Mouse (Mus musculus): ENCODE measurements around the gene Hk1.
"Not testable (repeated sequence)": the region's sequence is repeated elsewhere in the genome, so short reads cannot be mapped to it uniquely, and the experiment has no call there.

The Hk1 gene

DNA sequence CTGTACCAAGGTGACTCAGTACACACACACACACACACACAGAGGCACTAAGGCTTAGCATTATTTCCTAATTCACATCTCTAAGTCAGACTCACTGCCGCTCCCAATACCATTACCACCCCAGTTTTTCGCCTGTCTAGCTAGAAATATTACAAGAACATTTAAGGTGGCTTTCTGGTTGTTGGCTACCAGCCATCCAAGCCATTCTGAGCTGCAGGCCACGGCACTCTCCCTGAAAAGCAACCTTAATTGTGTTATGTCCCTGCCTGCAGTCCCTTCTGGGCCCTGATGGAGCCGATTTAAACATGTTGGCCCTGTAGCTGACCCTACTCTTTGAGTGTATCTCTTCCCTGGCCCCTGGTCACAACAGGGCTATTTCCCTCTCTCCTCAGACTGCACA is 37.8 kb downstream of the Hk1 start:
- DNase-seq (ENCODE audit: low spot score in 2 of 2) = no peak

DNA sequence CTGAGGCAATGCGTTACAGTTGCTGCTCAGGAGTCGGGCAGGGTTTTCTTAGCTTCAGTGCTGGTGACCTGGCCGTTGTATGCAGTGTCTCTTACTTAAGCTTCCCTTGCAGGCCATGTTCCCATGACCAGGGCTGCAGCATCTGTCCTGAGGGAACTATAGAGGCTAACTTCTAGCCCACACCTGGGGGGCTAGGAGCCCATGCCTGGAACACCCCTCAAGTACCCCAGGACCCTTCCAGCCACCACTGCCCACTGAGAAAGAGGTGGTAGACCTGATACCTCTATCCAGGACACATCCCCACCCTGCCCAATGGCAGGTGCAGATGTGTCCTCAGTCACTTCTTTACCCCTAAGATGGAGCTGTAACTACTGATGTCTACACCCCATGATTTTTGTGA is 38.7 kb downstream of the Hk1 start:
- no peak for DNase-seq (ENCODE audit: low spot score in 2 of 2)

DNA sequence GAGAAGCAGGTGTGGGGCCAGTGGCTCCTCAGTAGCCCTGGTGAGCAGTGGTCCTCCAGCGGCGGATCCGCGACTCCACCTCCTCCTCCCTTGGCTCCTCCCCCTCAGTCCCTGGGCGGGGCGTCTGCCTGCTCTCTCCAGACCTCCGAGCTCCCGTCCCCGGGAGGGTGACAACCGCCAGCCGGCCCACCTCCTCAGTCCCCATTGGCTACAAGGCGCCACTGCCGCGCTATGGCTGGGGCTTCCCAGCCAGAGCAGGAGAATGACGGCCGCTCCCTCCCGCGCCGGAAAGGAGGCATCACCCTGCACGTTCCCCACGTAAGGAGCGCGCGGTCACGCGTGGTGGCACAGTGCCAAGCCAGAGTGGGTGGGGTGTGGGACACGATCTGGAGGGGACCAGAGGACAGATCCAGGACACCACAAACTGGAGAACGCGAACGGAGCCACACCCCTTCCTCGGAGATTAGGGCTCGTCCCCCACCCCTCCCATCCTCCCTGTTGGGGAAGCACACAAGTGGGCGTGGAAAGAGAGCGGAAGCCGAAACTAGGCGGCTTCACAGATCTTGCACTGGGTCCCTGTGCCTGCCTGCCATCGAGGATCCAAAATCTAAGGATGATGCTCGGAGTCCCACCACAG is 39.5 kb downstream of the Hk1 start:
- DNase-seq (ENCODE audit: low spot score in 2 of 2) = peak; percentile 98 to 99

DNA sequence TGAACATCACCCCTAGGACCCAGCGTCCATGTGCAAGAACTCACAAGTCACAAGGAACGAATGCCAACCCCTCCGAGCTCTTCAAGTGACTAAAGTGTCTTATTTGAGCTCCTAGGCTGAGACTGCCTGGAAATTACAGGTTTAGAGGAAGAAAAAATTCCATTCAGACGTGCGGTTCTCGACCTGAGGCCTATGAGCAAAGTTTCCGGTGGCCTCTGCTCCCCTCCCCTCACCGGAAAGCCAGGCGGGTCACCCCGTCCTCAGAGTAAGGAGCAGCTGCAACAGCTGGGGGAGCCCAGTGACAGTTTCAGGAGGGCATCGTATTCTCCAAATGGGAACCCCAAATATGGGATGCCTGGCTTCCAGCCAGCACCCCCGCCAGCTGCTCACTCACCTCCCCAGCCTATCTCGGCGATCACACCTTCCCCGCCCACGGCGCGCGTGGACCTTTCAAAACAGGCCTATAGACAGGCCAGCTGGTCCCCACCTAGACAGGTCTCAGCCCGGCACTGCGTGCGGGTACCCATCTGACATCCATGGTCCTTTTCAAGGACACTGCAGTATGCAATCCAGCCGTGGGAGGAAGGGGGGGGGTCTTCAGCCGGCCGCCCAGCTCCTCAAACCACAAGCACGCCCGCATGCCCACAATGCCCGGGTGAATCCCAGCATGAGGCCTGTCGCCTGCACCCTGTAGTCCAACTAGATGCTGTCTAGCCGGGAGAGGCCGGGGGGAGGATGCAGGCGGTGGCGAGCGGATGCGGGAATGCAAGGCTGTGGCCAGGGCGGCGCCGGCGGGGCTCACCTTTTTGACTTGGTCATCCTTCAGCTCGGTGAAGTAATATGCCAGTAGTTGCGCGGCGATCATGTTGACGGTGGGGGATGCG is 40.3 kb downstream of the Hk1 start:
- peak in 1 of 2 experiments; percentile 38 for DNase-seq (ENCODE audit: low spot score in 2 of 2)

GRCm38 (mm10) chr10:62338626-62339025 is 41.1 kb downstream of the Hk1 start:
- no peak for DNase-seq (ENCODE audit: low spot score in 2 of 2)

GRCm38 (mm10) chr10:62338176-62338575 is 41.5 kb downstream of the Hk1 start:
- no peak for DNase-seq (ENCODE audit: low spot score in 2 of 2)

- no peak for DNase-seq (ENCODE audit: low spot score in 2 of 2)
Measured at GRCm38 (mm10) chr10:62336601-62337578, 42.8 kb downstream of the Hk1 start.

GRCm38 (mm10) chr10:62335423-62335776 is 44.3 kb downstream of the Hk1 start:
- no peak for DNase-seq (ENCODE audit: low spot score in 2 of 2)

DNA sequence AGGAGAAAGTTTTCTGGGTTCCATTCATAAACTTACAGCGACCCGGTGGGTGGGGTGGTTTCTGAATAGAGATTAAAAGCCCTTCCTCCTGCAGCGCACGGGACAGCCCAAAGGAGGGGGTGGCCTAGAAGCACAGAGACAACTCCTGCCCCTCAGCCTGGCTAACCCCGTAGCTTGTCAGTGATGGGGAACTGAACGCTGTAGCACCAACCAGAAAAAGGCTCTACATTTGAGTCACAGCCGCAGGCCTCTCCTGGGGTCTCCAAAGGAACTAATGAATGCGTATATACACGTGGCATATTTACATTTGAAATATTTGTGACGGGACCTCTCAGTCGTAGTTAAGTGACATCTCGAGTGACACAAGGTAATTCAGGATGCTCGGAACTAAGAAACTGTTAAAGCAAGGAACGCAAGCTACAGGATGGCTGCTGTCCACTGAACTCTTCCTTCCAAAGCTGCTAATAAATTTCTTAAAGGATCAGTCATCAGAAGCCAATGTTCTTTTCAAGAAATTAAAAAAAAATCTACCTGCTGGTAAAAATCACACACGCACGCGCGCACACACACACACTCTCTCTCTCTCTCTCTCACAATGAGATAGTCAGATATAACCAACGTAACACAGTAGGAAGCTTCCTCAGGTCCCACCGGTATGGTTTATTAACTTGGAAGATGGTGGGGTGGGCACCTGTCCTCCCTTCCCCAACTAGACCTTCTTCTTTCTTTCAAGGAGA is 44.9 kb downstream of the Hk1 start:
- no peak for DNase-seq (ENCODE audit: low spot score in 2 of 2)

DNA sequence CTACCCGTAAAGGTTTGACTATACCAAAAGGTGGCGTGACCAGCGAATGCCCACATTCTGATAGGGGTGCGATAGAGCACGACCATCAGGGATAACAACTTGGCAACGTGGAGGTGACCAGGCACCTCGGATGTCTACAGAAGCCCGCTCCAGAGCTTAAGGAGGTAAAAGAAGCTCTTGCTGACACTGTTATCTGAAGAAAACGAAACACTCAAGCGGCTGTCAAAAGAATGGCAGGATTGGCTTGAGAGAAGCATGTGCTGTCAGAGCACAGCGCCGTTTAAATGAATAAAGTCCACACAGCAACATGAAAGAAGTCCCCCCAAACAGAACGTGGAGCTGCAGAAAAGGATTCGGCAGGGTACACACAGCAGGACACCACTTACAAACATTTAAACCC is 46.4 kb downstream of the Hk1 start:
- DNase-seq (ENCODE audit: low spot score in 2 of 2) = no peak

DNA sequence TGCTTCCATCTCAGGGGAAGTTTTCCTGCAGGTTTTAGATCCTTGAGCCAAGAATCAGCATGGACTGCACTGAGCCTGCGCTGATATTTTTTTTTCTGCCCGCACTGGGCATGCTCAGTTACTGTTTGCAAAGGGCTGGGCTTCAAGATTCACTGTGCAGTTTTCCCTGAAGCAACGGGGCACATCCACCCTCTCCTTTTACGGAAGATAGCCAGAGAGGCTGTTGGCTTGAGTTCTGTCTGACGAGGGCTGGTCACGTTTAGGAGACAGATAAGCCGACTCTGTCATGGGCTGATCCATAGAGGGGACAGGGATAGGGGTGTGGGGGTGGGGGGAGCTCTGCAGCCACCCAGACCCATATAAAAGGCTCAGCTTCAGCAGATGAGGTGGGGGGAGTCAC is 47.2 kb downstream of the Hk1 start:
- peak in 1 of 2 experiments; percentile 68 for DNase-seq (ENCODE audit: low spot score in 2 of 2)

DNA sequence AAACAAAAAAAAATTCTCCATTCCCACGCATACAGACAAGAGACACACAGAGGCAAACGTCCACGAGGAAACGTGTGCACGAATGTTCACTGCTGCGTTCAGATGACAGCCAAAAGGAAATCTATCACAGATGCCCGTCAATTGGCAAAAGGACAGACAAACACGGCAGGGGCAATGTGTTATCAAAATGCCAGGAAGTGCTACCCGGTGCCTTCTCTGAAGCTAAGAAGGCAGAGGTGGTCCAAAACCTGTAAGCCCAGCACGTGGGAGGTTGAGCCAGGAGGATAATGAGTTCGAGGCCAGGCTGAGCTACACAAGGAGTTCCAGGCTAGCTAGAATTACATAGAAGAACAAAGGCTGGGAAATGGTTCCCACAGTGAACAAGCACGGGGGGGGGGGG is 47.9 kb downstream of the Hk1 start:
- DNase-seq (ENCODE audit: low spot score in 2 of 2) = no peak

DNA sequence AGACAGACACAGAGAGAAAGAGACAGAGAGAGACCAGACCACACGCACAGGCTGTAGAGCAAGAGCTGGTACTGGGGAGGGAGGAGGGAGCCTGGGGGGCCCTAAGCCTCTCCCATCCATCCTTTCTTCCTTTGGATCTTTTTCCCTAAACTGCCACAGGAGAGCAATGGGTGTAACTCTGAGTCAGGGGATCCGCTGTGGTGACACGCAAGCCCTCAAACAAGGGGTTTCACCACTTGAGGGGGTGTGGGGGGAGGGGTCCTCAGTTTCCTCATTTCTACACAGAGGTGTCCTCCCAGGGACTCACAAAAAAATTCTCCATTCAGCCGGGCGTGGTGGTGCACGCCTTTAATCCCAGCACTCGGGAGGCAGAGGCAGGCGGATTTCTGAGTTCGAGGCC is 48.4 kb downstream of the Hk1 start:
- no peak for DNase-seq (ENCODE audit: low spot score in 2 of 2)

- no peak for DNase-seq (ENCODE audit: low spot score in 2 of 2)
Measured at GRCm38 (mm10) chr10:62329846-62330245, 49.9 kb downstream of the Hk1 start.

- no peak for DNase-seq (ENCODE audit: low spot score in 2 of 2)
Measured at GRCm38 (mm10) chr10:62328886-62329412, 50.8 kb downstream of the Hk1 start.

DNA sequence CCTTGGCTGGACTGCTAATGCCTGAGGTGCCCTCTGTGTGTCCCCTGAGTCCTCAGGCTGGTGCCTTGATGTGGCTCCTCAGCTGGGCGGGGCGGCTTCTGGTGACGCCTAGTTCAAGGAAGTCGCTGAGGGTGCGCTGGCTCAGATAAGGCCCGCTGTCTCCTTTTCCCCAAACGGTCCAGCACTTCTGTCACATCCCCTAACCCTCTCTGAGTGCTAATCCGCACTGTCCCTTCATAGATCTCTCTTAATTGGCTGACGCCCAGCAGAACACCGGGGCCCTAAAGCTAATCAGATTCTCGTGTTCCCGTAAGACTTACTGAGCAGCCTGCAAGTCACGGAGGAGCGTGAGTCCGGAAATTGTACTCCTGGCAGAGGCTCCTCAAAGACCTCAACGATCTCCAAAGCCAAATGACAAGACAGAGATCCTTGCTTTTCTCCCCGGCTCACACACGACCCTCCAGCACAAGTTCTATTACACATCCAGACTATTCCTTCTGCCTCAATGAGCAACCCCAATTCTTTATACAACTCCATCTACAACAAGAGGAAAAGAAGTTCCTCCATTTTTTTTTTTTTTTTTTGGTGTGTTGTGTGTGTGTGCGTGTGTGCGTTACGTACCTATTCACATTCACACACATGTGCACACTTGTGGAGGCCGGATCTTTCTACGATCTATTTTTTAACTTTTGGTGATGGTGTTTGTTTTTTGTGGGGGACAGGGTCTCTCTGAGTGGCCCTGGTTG is 52.0 kb downstream of the Hk1 start:
- no peak for DNase-seq (ENCODE audit: low spot score in 2 of 2)

DNA sequence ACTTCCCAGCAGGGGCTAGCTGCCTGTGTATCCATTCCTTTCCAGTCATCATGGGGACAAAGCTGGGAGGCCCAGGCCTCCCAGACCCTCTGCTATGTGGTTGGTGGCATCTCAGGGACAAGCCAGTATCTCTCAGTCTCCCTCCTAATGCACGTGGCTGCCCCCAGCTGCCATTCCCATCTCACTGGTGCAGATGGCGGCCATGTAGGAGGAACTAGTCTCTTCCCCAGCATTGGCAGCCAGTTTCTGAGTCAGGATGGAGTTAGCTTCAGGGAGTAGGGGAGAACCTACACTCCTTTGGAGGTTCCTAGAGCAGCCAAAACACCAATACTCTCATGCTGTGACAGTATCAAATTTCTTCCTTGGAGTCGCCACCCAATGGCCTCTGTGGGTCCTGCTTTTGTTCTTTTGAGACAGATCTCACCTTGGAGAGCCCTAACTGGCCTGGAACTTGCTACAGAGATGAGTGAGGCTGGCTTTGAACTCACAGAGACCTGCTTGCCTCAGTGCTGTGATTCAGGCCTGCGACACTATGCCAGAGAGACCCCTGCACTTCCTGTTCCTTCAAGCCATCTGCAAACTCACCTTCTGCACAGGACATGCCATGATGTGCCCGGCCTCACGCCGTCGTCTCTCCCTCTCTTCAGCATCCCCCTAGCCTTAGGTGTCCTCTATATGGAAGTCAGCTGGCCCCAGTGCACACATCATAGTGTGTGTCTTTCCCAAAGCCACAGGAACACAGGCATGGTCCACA is 52.7 kb downstream of the Hk1 start:
- DNase-seq (ENCODE audit: low spot score in 2 of 2) = no peak

- no peak for DNase-seq (ENCODE audit: low spot score in 2 of 2)
Measured at GRCm38 (mm10) chr10:62326002-62326401, 53.7 kb downstream of the Hk1 start.

DNA sequence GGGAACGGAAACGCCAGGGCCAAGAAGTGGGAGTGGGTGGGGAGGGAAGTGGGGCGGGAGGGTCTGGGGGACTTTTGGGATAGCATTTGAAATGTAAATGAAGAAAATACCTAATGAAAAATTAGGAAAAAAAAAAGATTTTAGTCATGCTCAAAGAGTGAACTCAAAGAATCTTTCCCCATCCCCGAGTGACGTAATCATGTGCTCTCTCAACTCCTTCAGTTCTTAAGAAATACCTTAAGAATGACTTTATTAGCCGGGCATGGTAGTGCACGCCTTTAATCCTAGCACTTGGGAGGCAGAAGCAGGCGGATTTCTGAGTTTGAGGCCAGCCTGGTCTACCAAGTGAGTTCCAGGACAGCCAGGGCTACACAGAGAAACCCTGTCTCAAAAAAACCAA is 56.9 kb downstream of the Hk1 start:
- DNase-seq (ENCODE audit: low spot score in 2 of 2) = not testable (repeated sequence)

DNA sequence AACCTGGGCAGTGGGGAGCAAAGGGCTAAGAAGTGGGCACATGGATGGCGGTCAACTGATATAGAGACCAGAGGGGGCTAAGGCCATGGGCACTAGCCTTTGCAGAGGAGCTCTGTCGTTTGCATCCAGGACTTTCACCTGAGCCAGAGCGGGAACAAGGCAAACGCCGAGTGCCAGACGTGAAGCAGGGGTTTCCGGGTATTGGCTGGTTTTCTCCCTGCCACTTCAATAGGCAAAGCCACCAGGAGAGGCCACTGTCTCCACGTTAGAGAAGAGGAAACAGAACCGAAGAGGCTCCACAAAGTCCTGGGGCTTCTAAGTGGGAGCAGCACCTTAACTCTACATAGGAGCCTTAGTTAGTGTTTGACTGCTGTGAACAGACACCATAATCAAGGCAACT is 58.3 kb downstream of the Hk1 start:
- DNase-seq (ENCODE audit: low spot score in 2 of 2) = no peak
